Mouse (Mus musculus) hematopoietic multipotent progenitor cell, adult 10-12 weeks (in vitro differentiated cells): ENCODE results near the gene Cad. TPM values are rescaled to one million over a fixed set of nuclear protein-coding genes. Genes with fewer than 3 reads are reported as not detected.

Experiments
- polyA plus RNA-seq: library from polyadenylated mRNA; stranded (reverse); fragments of >175 nt; gene quantifications from 2 replicates; pipeline ENCODE4 v1.2.3, GENCODE M21; 2012; ENCODE audit warnings: low replicate concordance

Gene Cad
- 138 and 183 TPM in 2 replicates for polyA plus RNA-seq

GRCm38 (mm10) chr5:31054261-31055215 lies at the start of gene Cad:
Cad (plus strand) TSS chr5:31054780.

GRCm38 (mm10) chr5:31047848-31048762 lies 6.5 kb upstream of the Cad start, which contains the start of gene Atraid:
Atraid (plus strand) TSS chr5:31048312.

GRCm38 (mm10) chr5:31048763-31049641 lies 5.6 kb upstream of the Cad start, which contains the start of gene Slc5a6:
Slc5a6 (minus strand) TSS chr5:31048924.

GRCm38 (mm10) chr5:31105814-31106335 lies 51.3 kb downstream of the Cad start, which contains the start of gene Dnajc5g:
Dnajc5g (plus strand) TSS chr5:31106285.

GRCm38 (mm10) chr5:31108000-31108490 lies 53.5 kb downstream of the Cad start, which contains the start of gene Slc30a3:
Slc30a3 (minus strand) TSS chr5:31108237.

GRCm38 (mm10) chr5:31116354-31116753 lies 61.8 kb downstream of the Cad start, which contains the start of gene Trim54:
Trim54 (plus strand) TSS chr5:31116712.

Other genes starting within 250 kb of the Cad start
- gene Mapre3, start 240.1 kb upstream of the Cad start, polyA plus RNA-seq, result 23.5 and 47.1 TPM in 2 replicates
- gene Tmem214, start 186.8 kb upstream of the Cad start, polyA plus RNA-seq, result 22.1 and 33.5 TPM in 2 replicates
- gene Agbl5, start 166.1 kb upstream of the Cad start, polyA plus RNA-seq, result 47.8 and 117 TPM in 2 replicates
- gene Ost4, start 147.0 kb upstream of the Cad start, polyA plus RNA-seq, result 69.0 and 88.1 TPM in 2 replicates
- gene Emilin1, start 141.4 kb upstream of the Cad start, polyA plus RNA-seq, result 7.6 and 9.2 TPM in 2 replicates
- gene Khk, start 133.3 kb upstream of the Cad start, polyA plus RNA-seq, result 16.9 and 28.2 TPM in 2 replicates
- gene Cgref1, start 109.2 kb upstream of the Cad start, polyA plus RNA-seq, result not detected in 2 replicates
- gene Preb, start 94.4 kb upstream of the Cad start, polyA plus RNA-seq, result 69.0 and 140 TPM in 2 replicates
- gene Tcf23, start 86.1 kb upstream of the Cad start, polyA plus RNA-seq, result not detected in 2 replicates
- 34.5 and 40.4 TPM in 2 replicates for gene Atraid, start 6.5 kb upstream of the Cad start, polyA plus RNA-seq
- gene Slc5a6, start 5.9 kb upstream of the Cad start, polyA plus RNA-seq, result 0.99 and 7.6 TPM in 2 replicates
- not detected in 2 replicates for gene Dnajc5g, start 51.5 kb downstream of the Cad start, polyA plus RNA-seq
- not detected in 2 replicates for gene Slc30a3, start 53.5 kb downstream of the Cad start, polyA plus RNA-seq
- not detected in 2 replicates for gene Trim54, start 61.9 kb downstream of the Cad start, polyA plus RNA-seq
- not detected in 2 replicates for gene Ucn, start 84.0 kb downstream of the Cad start, polyA plus RNA-seq
- gene Mpv17, start 99.5 kb downstream of the Cad start, polyA plus RNA-seq, result 6.9 and 9.5 TPM in 2 replicates
- 12.7 and 18.1 TPM in 2 replicates for gene Gm29609, start 125.1 kb downstream of the Cad start, polyA plus RNA-seq
- 53.0 and 56.8 TPM in 2 replicates for gene Gtf3c2, start 125.4 kb downstream of the Cad start, polyA plus RNA-seq
- gene Snx17, start 138.4 kb downstream of the Cad start, polyA plus RNA-seq, result 32.7 and 32.9 TPM in 2 replicates
- 82.6 and 198 TPM in 2 replicates for gene Eif2b4, start 138.7 kb downstream of the Cad start, polyA plus RNA-seq
- gene Zfp513, start 147.5 kb downstream of the Cad start, polyA plus RNA-seq, result 85.6 and 214 TPM in 2 replicates
- 143 and 183 TPM in 2 replicates for gene Ppm1g, start 165.9 kb downstream of the Cad start, polyA plus RNA-seq
- gene Nrbp1, start 186.1 kb downstream of the Cad start, polyA plus RNA-seq, result 45.1 and 66.7 TPM in 2 replicates
- gene Gm9970, start 186.5 kb downstream of the Cad start, polyA plus RNA-seq, result 0.39 and 0.83 TPM in 2 replicates
- 12.7 and 31.3 TPM in 2 replicates for gene Krtcap3, start 196.9 kb downstream of the Cad start, polyA plus RNA-seq
- gene Ift172, start 236.3 kb downstream of the Cad start, polyA plus RNA-seq, result 25.9 and 29.5 TPM in 2 replicates
- gene Fndc4, start 241.3 kb downstream of the Cad start, polyA plus RNA-seq, result 0.55 and 1.1 TPM in 2 replicates
- not detected in 2 replicates for gene Gckr, start 242.7 kb downstream of the Cad start, polyA plus RNA-seq